Mouse (Mus musculus) ES-Bruce4 (cell line): Measurements from ENCODE around the gene Lims1.

Experiments
- CTCF ChIP-seq: IDR thresholded peaks from one replicate; pipeline ENCODE4 v1.8.1; 2011; ENCODE audit warnings: low read depth, low read length
- EP300 ChIP-seq: IDR thresholded peaks from 2 replicates; pipeline ENCODE4 v1.6.1; 2011; ENCODE audit warnings: low read depth, low read length; ENCODE audit not compliant: insufficient read depth
- POLR2A ChIP-seq: IDR thresholded peaks from one replicate; pipeline ENCODE4 v1.8.1; 2011; ENCODE audit warnings: low read length; ENCODE audit not compliant: insufficient read depth

DNA sequence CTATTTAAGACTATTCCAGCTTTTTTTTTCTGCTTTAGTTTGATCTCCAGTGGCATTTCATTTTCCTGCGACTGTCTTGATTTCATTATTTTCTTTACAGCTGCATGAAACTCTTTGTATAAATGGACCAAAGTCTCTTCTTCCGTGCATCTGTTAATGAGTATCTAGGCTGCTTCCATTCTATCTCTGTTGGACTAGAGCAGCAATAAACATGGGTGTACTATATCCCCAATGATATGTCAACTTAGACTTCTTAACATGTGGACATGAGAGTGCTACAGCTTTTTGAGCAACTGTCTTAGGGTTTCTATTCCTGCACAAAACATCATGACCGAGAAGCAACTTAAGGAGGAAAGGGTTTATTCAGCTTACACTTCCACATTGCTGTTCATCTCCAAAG, 16.4 kb upstream of the Lims1 start:
- no peak for TF ChIP-seq POLR2A
- TF ChIP-seq CTCF = no peak
- TF ChIP-seq EP300 = no peak
